Mouse (Mus musculus): ENCODE data around the gene Irak1bp1.

Gene Irak1bp1

DNA sequence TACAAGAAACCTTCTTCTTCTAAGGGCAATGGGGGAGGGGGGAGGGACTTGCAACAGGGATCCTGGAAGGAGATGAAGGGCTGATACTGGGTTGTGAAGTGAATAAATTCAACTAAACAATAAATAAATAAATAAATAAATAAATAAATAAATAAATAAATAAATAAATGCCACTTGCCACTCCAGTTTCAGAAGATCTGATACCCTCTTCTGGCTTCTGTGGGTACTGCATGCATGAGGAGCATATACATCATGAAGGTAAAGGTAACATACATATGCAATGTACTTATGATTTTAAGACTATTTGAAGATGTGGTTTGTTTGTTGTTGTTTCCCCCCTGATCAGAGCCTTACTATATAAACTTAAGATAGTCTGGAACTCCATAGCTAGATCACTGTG lies 54.8 kb downstream of the Irak1bp1 start:
- DNase-seq: no peak

DNA sequence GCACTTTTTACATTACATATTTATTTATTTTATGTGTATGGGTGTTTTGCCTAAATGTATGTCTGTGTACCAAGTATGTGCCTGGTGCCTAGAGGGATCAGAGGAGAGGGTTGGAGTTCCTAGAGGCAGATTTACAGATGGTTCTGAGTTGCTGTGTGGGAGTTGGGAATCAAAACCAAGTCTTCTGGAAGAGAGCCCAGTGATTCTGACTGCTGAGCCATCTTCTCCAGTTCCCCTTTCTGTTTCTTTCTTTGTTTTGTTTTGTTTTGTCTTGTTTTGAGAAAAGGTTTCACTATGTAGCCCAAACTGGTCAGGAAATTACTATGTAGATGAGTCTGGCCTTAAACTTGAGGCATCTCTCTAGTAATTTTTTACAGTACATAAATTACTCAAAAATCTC lies 59.3 kb downstream of the Irak1bp1 start:
- DNase-seq: peak; percentile 74
